Comparison of ENCODE assay signal across 10 mouse cellular contexts in the genomic region with DNA sequence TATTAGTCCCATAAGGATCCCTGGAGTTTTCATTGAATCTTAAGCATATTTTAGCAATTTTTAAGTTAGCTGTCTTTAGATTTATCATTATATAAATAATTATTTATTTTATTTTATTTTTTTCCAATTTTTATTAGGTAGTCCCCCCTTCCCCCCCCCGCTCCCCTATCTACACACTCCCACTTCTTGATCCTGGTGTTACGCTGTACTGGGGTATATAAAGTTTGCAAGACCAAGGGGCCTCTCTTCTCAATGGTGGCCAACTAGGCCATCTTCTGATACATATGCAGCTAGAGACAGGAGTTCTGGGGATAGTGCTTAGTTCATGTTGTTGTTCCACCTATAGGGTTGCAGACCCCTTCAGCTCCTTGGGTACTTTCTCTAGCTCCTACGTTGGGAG. TPM values are rescaled to one million over a fixed set of nuclear protein-coding genes. Genes with fewer than 3 reads are reported as not detected.
"Had no signal": no experiment of that assay in that cellular context is flagged by ENCODE, and none has a peak within 500 bp of the region (broad histone marks: within the 10 kb centered on the region; RNA-seq: fewer than 3 reads in every experiment).

No protein-coding gene starts in this region.

RNA-seq across cellular contexts. Expression of gene Zfp988, which starts 42.8 kb away (rescaled TPM):
- polyA plus RNA-seq: heart, embryonic 12.5 days; heart, embryonic 13.5 days; heart, embryonic 14.5 days; heart, embryonic 15.5 days; heart, postnatal 0 days; hindbrain, embryonic 10.5 days; hindbrain, embryonic 11.5 days; hindbrain, embryonic 12.5 days; kidney, adult 2 months; large intestine, adult 2 months had no signal
